In the genomic region with DNA sequence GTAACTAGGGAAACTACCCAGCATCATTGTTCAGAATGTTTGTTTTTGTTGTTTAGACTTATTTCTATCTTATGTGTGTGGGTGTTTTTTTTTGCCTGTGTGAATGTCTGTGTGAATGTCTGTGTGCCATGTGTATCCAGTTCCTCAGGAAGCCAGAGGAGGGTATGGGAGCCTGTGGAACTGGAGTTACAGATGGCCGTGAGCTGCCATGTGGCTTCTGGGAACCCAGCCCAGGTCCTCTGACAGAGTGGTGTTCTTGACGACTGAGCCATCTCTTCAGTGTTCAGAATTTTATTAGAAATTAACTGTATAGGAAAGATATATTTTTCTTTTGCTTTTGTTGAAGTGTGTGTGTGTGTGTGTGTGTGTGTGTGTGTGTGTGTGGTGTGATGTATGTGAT, we compare ENCODE assay signal across 21 mouse cellular contexts. TPM values are rescaled to one million over a fixed set of nuclear protein-coding genes. Genes with fewer than 3 reads are reported as not detected.
DNase-seq lines count a peak whose midpoint lies in the region; ATAC-seq and TF ChIP-seq lines count a peak whose summit lies in the region.
"Had no signal": no experiment of that assay in that cellular context is flagged by ENCODE, and none has a peak within 500 bp of the region (broad histone marks: within the 10 kb centered on the region; RNA-seq: fewer than 3 reads in every experiment).

No protein-coding gene starts in this region.

- no peak overlapping the region for H3K4me3 ChIP-seq in lung, embryonic 14.5 days (ENCODE audit: low read depth, low read length)
- no peak overlapping the region for H3K4me3 ChIP-seq in lung, postnatal 0 days (ENCODE audit: low read depth, low read length)
- no peak overlapping the region for H3K4me3 ChIP-seq in kidney, embryonic 15.5 days (replicated peaks)
- H3K4me3 ChIP-seq: embryonic facial prominence, embryonic 10.5 days; heart, embryonic 10.5 days; intestine, embryonic 15.5 days; left cerebral cortex, adult 2 months; limb, embryonic 12.5 days; liver, embryonic 13.5 days had no signal

- H3K4me2 ChIP-seq in lung, embryonic 14.5 days, result no peak overlapping the region
- H3K4me2 ChIP-seq in lung, postnatal 0 days (replicated peaks; ENCODE audit: low read depth, low read length), result no peak overlapping the region
- no peak overlapping the region for H3K4me2 ChIP-seq in kidney, embryonic 15.5 days
- H3K4me2 ChIP-seq: hindbrain, embryonic 14.5 days; intestine, embryonic 15.5 days; limb, embryonic 12.5 days; liver, embryonic 13.5 days had no signal

- 45% methylated on average over 2 of the region's 2 CpGs for WGBS in lung, embryonic 14.5 days
- 41% methylated on average over 2 of the region's 2 CpGs for WGBS in lung, postnatal 0 days
- WGBS in kidney, embryonic 15.5 days, result 80% methylated on average over 2 of the region's 2 CpGs

- no peak for TF ChIP-seq CTCF in lung, embryonic 14.5 days (IDR thresholded peaks at IDR 0.05; ENCODE audit: low read depth)
- TF ChIP-seq CTCF in lung, postnatal 0 days (IDR thresholded peaks at IDR 0.05), result no peak

- no peak for ATAC-seq in lung, embryonic 14.5 days (ENCODE audit: insufficient read depth)
- ATAC-seq in lung, postnatal 0 days, result no peak
- no peak for ATAC-seq in kidney, embryonic 15.5 days (replicated peaks; ENCODE audit: low FRiP score)
- ATAC-seq: intestine, embryonic 15.5 days had no signal

- H3K4me1 ChIP-seq in lung, embryonic 14.5 days (ENCODE audit: insufficient read depth), result no peaks in the 10 kb centered on the region
- no peaks in the 10 kb centered on the region for H3K4me1 ChIP-seq in lung, postnatal 0 days (ENCODE audit: insufficient read depth, low read depth, low read length)
- H3K4me1 ChIP-seq in kidney, embryonic 15.5 days, result no peaks in the 10 kb centered on the region
- H3K4me1 ChIP-seq: embryonic facial prominence, embryonic 10.5 days; heart, embryonic 10.5 days; intestine, embryonic 15.5 days; limb, embryonic 12.5 days; liver, embryonic 13.5 days had no signal

- H3K27me3 ChIP-seq in lung, embryonic 14.5 days (ENCODE audit: insufficient read depth, low read length), result no peaks in the 10 kb centered on the region
- no peaks in the 10 kb centered on the region for H3K27me3 ChIP-seq in lung, postnatal 0 days (replicated peaks; ENCODE audit: insufficient read depth, low read length)
- H3K27me3 ChIP-seq in kidney, embryonic 15.5 days, result no peaks in the 10 kb centered on the region
- H3K27me3 ChIP-seq: CH12.LX; intestine, embryonic 15.5 days; limb, embryonic 12.5 days; liver, embryonic 13.5 days had no signal

- H3K9ac ChIP-seq in lung, embryonic 14.5 days, result no peak overlapping the region
- H3K9ac ChIP-seq in lung, postnatal 0 days (replicated peaks; ENCODE audit: low read depth), result no peak overlapping the region
- H3K9ac ChIP-seq in kidney, embryonic 15.5 days, result no peak overlapping the region
- H3K9ac ChIP-seq: hindbrain, embryonic 14.5 days; intestine, embryonic 15.5 days; limb, embryonic 12.5 days; liver, embryonic 13.5 days had no signal

- H3K27ac ChIP-seq in lung, embryonic 14.5 days (ENCODE audit: low read depth), result no peak overlapping the region
- no peak overlapping the region for H3K27ac ChIP-seq in lung, postnatal 0 days (ENCODE audit: low read length)
- H3K27ac ChIP-seq in kidney, embryonic 15.5 days, result no peak overlapping the region
- H3K27ac ChIP-seq: embryonic facial prominence, embryonic 10.5 days; heart, embryonic 10.5 days; hindbrain, embryonic 14.5 days; intestine, embryonic 15.5 days; left cerebral cortex, adult 2 months; limb, embryonic 12.5 days; liver, embryonic 13.5 days; stomach, postnatal 0 days had no signal

- no peak for TF ChIP-seq EP300 in lung, postnatal 0 days (IDR thresholded peaks at IDR 0.05)

- peak; percentile 46 to 52 for DNase-seq in cerebellum, postnatal 14 days
- no peak for DNase-seq in cerebellum, postnatal 4 days (ENCODE audit: low spot score in 2 of 2)
- peak; percentile 8 for DNase-seq in lung, embryonic 14.5 days
- no peak for DNase-seq in lung, postnatal 0 days (ENCODE audit: low spot score)
- DNase-seq in layer of hippocampus, adult 9-11 months, result peak; percentile 78
- no peak for DNase-seq in spleen, postnatal 14 days (ENCODE audit: low spot score in 2 of 2)
- DNase-seq: cerebellum, adult 9-11 months; gastrocnemius, postnatal 25 days; heart, postnatal 14 days; liver, embryonic 13.5 days; midbrain, embryonic 14.5 days; thymus, postnatal 25 days had no signal

- no peaks in the 10 kb centered on the region for H3K36me3 ChIP-seq in lung, embryonic 14.5 days (ENCODE audit: insufficient read depth)
- H3K36me3 ChIP-seq in lung, postnatal 0 days (ENCODE audit: insufficient read depth, low read length), result no peaks in the 10 kb centered on the region
- H3K36me3 ChIP-seq in kidney, embryonic 15.5 days, result no peaks in the 10 kb centered on the region
- H3K36me3 ChIP-seq: embryonic facial prominence, embryonic 10.5 days; heart, embryonic 10.5 days; intestine, embryonic 15.5 days; limb, embryonic 12.5 days; liver, embryonic 13.5 days had no signal

- H3K9me3 ChIP-seq in lung, embryonic 14.5 days (ENCODE audit: low read depth, low read length), result no peaks in the 10 kb centered on the region
- no peaks in the 10 kb centered on the region for H3K9me3 ChIP-seq in lung, postnatal 0 days (ENCODE audit: low read length)
- no peaks in the 10 kb centered on the region for H3K9me3 ChIP-seq in kidney, embryonic 15.5 days (replicated peaks)
- H3K9me3 ChIP-seq: heart, embryonic 10.5 days; intestine, embryonic 15.5 days; liver, embryonic 13.5 days had no signal

RNA-seq across cellular contexts. Expression of gene Bcas2, which starts 50.0 kb away (rescaled TPM):
- 190 and 192 TPM in 2 replicates for polyA plus RNA-seq in lung, embryonic 14.5 days (2014; fragmentation: Nextera tagmentation; extraction: Ambion mirVana)
- polyA plus RNA-seq in lung, postnatal 0 days (2015; fragmentation: Nextera tagmentation; extraction: Ambion mirVana), result 89.8 and 95.0 TPM in 2 replicates
- 189 and 197 TPM in 2 replicates for polyA plus RNA-seq in kidney, embryonic 15.5 days (2015; fragmentation: Nextera tagmentation; extraction: Ambion mirVana)

RNA-seq across cellular contexts. Expression of gene Trim33, which starts 57.7 kb away (rescaled TPM):
- polyA plus RNA-seq in lung, embryonic 14.5 days (2014; fragmentation: Nextera tagmentation; extraction: Ambion mirVana), result 28.9 and 30.0 TPM in 2 replicates
- 8.8 and 10.6 TPM in 2 replicates for polyA plus RNA-seq in lung, postnatal 0 days (2015; fragmentation: Nextera tagmentation; extraction: Ambion mirVana)
- polyA plus RNA-seq in kidney, embryonic 15.5 days (2015; fragmentation: Nextera tagmentation; extraction: Ambion mirVana), result 26.7 and 29.7 TPM in 2 replicates

Comparison
In these comparisons a context has a peak if more than half of its experiments do, and no peak if none do; other contexts are left out.
1. DNase-seq: peak in cerebellum, postnatal 14 days (2 of 2), lung, embryonic 14.5 days (single experiment) and layer of hippocampus, adult 9-11 months (single experiment); none in cerebellum, postnatal 4 days (0 of 2), lung, postnatal 0 days (single experiment) and spleen, postnatal 14 days (0 of 2).